Mouse (Mus musculus) layer of hippocampus, adult 11-12 months (tissue): ENCODE results near the gene Acod1.

ENCODE experiments used
- DNase-seq: peaks from one replicate; pipeline ENCODE4 v3.0.0; 2022; ENCODE audit warnings: low spot score

Acod1 gene

GRCm38 (mm10) chr14:103072731-103073130 lies 26.0 kb downstream of the Acod1 start:
- no peak for DNase-seq

- no peak for DNase-seq
Observed at GRCm38 (mm10) chr14:103073825-103074224, 27.0 kb downstream of the Acod1 start.

GRCm38 (mm10) chr14:103075166-103075565 lies 28.4 kb downstream of the Acod1 start:
- no peak for DNase-seq

GRCm38 (mm10) chr14:103077272-103078005 lies 30.7 kb downstream of the Acod1 start:
- DNase-seq, result no peak

GRCm38 (mm10) chr14:103078006-103078912 lies 31.5 kb downstream of the Acod1 start:
- no peak for DNase-seq

GRCm38 (mm10) chr14:103079209-103079977 lies 32.6 kb downstream of the Acod1 start:
- peak; percentile 34 for DNase-seq

GRCm38 (mm10) chr14:103085840-103086533 lies 39.2 kb downstream of the Acod1 start:
- no peak for DNase-seq

- no peak for DNase-seq
Observed at GRCm38 (mm10) chr14:103086671-103087324, 40.0 kb downstream of the Acod1 start.

- no peak for DNase-seq
Observed at GRCm38 (mm10) chr14:103087846-103088245, 41.1 kb downstream of the Acod1 start.

- DNase-seq, result peak; percentile 45
Observed at GRCm38 (mm10) chr14:103088624-103089023, 41.8 kb downstream of the Acod1 start.

- DNase-seq, result no peak
Observed at GRCm38 (mm10) chr14:103093236-103093635, 46.5 kb downstream of the Acod1 start.

GRCm38 (mm10) chr14:103093670-103094069 lies 46.9 kb downstream of the Acod1 start:
- no peak for DNase-seq

GRCm38 (mm10) chr14:103095036-103095435 lies 48.3 kb downstream of the Acod1 start:
- no peak for DNase-seq

- DNase-seq, result no peak
Observed at GRCm38 (mm10) chr14:103095826-103096225, 49.0 kb downstream of the Acod1 start.

GRCm38 (mm10) chr14:103096621-103097020 lies 49.8 kb downstream of the Acod1 start:
- DNase-seq, result no peak

GRCm38 (mm10) chr14:103098213-103098586 lies 51.4 kb downstream of the Acod1 start:
- no peak for DNase-seq

GRCm38 (mm10) chr14:103098587-103099235 lies 51.9 kb downstream of the Acod1 start:
- peak; percentile 86 for DNase-seq

GRCm38 (mm10) chr14:103099238-103099933 lies 52.6 kb downstream of the Acod1 start, which contains the start of gene Fbxl3:
Gene Fbxl3, minus strand, starts transcription at chr14:103099566.
- peak; percentile 85 for DNase-seq

GRCm38 (mm10) chr14:103100296-103100695 lies 53.5 kb downstream of the Acod1 start:
- DNase-seq, result no peak

GRCm38 (mm10) chr14:103101171-103101570 lies 54.4 kb downstream of the Acod1 start:
- DNase-seq, result no peak
